Mouse (Mus musculus) forebrain, embryonic 11.5 days (tissue): ENCODE data around the gene Pds5a. TPM values are rescaled to one million over a fixed set of nuclear protein-coding genes. Genes with fewer than 3 reads are reported as not detected.
"Not testable (repeated sequence)": the region's sequence is repeated elsewhere in the genome, so short reads cannot be mapped to it uniquely, and the experiment has no call there.

ENCODE experiments used
- ATAC-seq: fragments of 200-750 bp; cut with Nextera tagmentation; replicated peaks from 2 replicates; pipeline ENCODE4 v1.8.0; 2017; ENCODE audit warnings: moderate TSS enrichment; ENCODE audit not compliant: low FRiP score
- DNase-seq: peaks from one replicate; pipeline ENCODE4 v3.0.0-alpha.2; 2017; ENCODE audit warnings: low spot score
- H3K27ac ChIP-seq: fragments of 300-500 bp; sonication (generic); 2 replicates; pipeline ENCODE4 v1.5.1; 2014; ENCODE audit warnings: low read depth, low read length
- H3K27me3 ChIP-seq: fragments of 300-500 bp; sonication (generic); 2 replicates; pipeline ENCODE4 v1.6.1; 2014; ENCODE audit warnings: mild to moderate bottlenecking, low read length, mixed read lengths; ENCODE audit not compliant: control insufficient read depth, insufficient read depth
- H3K36me3 ChIP-seq: fragments of 300-500 bp; sonication (generic); 2 replicates; pipeline ENCODE4 v1.6.1; 2014; ENCODE audit warnings: mild to moderate bottlenecking, low read length, moderate library complexity, mixed read lengths; ENCODE audit not compliant: control insufficient read depth, insufficient read depth
- H3K4me1 ChIP-seq: fragments of 300-500 bp; sonication (generic); replicated peaks from 2 replicates; pipeline ENCODE4 v1.6.1; 2014; ENCODE audit warnings: low read length, mixed read lengths; ENCODE audit not compliant: control insufficient read depth, insufficient read depth
- H3K4me2 ChIP-seq: fragments of 300-500 bp; sonication (generic); 2 replicates; pipeline ENCODE4 v1.6.1; 2014; ENCODE audit warnings: low read depth, mild to moderate bottlenecking, low read length, moderate library complexity, mixed read lengths; ENCODE audit not compliant: severe bottlenecking
- H3K4me3 ChIP-seq: fragments of 300-500 bp; sonication (generic); 2 replicates; pipeline ENCODE4 v1.5.1; 2014; ENCODE audit warnings: low read depth, low read length
- H3K9ac ChIP-seq: fragments of 300-500 bp; sonication (generic); 2 replicates; pipeline ENCODE4 v1.6.1; 2014; ENCODE audit warnings: low read length
- H3K9me3 ChIP-seq: fragments of 300-500 bp; sonication (generic); 2 replicates; pipeline ENCODE4 v1.6.1; 2016; ENCODE audit warnings: low read length, mixed read lengths; ENCODE audit not compliant: control insufficient read depth
- WGBS: fragments of 180-500 bp; shearing (Covaris S2); extraction: QIAGEN DNeasy Blood & Tissue Kit; methylation state at CpG from one replicate; pipeline ENCODE4 v1.1.7; 2014; 5-methylcytosine and 5-hydroxymethylcytosine counted together
- polyA plus RNA-seq: library from polyadenylated mRNA; unstranded; fragments of >200 nt; fragmentation: Nextera tagmentation; extraction: Ambion mirVana; gene quantifications from 2 replicates; pipeline ENCODE4 v1.2.1, GENCODE M21; 2014

The Pds5a gene
- polyA plus RNA-seq, 1 experiment from 2014 or later: 153 TPM

GRCm38 (mm10) chr5:65700102-65700501 lies 2.0 kb upstream of the Pds5a start:
- no peak overlapping the region for H3K27ac ChIP-seq
- no peak for DNase-seq
- H3K4me3 ChIP-seq: no peak overlapping the region
- no peaks in the 10 kb centered on the region for H3K9me3 ChIP-seq
- H3K9ac ChIP-seq: no peak overlapping the region
- H3K27me3 ChIP-seq: no peaks in the 10 kb centered on the region
- H3K4me2 ChIP-seq: no peak overlapping the region
- no peaks in the 10 kb centered on the region for H3K36me3 ChIP-seq
- WGBS: 85% methylated on average over 5 of the region's 5 CpGs
- ATAC-seq: no peak
- 0 out of 2 replicates have a peak, but pooled peaks cover 8% of the 10 kb centered on the region for H3K4me1 ChIP-seq

- H3K9me3 ChIP-seq: no peaks in the 10 kb centered on the region
- H3K4me2 ChIP-seq: peak overlapping the region; percentile 55; the same call in 1 of the 2 replicates
- H3K27ac ChIP-seq: peak overlapping the region; percentile 94
- 64% methylated on average over 10 of the region's 10 CpGs for WGBS
- H3K4me1 ChIP-seq: 0 out of 2 replicates have a peak, but pooled peaks cover 8% of the 10 kb centered on the region
- no peaks in the 10 kb centered on the region; the same call in 1 of the 2 replicates for H3K36me3 ChIP-seq
- no peak for ATAC-seq
- no peaks in the 10 kb centered on the region for H3K27me3 ChIP-seq
- DNase-seq: no peak
- no peak overlapping the region for H3K4me3 ChIP-seq
- H3K9ac ChIP-seq: peak overlapping the region; percentile 99
These were observed 1.1 kb upstream of the Pds5a start for GRCm38 (mm10) chr5:65699146-65699545.

GRCm38 (mm10) chr5:65698759-65699136 lies 675 bp upstream of the Pds5a start:
- H3K27ac ChIP-seq: peak overlapping the region; percentile 94
- ATAC-seq (no peak), DNase-seq (no peak)
- no peaks in the 10 kb centered on the region; the same call in 1 of the 2 replicates for H3K36me3 ChIP-seq
- peak overlapping the region; percentile 55 for H3K4me2 ChIP-seq
- no peaks in the 10 kb centered on the region for H3K9me3 ChIP-seq
- peak overlapping the region; percentile 99 for H3K9ac ChIP-seq
- H3K4me3 ChIP-seq: peak overlapping the region; percentile 99
- 0 out of 2 replicates have a peak, but pooled peaks cover 8% of the 10 kb centered on the region for H3K4me1 ChIP-seq
- WGBS: 20% methylated on average over 6 of the region's 6 CpGs
- H3K27me3 ChIP-seq: no peaks in the 10 kb centered on the region

GRCm38 (mm10) chr5:65697486-65697835 lies 612 bp downstream of the Pds5a start:
- H3K27me3 ChIP-seq: no peaks in the 10 kb centered on the region
- ATAC-seq: peak; percentile 73
- peak overlapping the region; percentile 77 for H3K4me2 ChIP-seq
- no peaks in the 10 kb centered on the region; the same call in 1 of the 2 replicates for H3K36me3 ChIP-seq
- 0% methylated on average over 25 of the region's 49 CpGs for WGBS
- H3K9ac ChIP-seq: peak overlapping the region; percentile 99
- H3K9me3 ChIP-seq: no peaks in the 10 kb centered on the region
- no peak for DNase-seq
- 0 out of 2 replicates have a peak, but pooled peaks cover 8% of the 10 kb centered on the region for H3K4me1 ChIP-seq
- H3K27ac ChIP-seq: peak overlapping the region; percentile 94
- peak overlapping the region; percentile 99 for H3K4me3 ChIP-seq

GRCm38 (mm10) chr5:65696821-65697485 lies 1.1 kb downstream of the Pds5a start:
- peak overlapping the region; percentile 77 for H3K4me2 ChIP-seq
- ATAC-seq: peak; percentile 28
- under 1% methylated on average over 48 of the region's 58 CpGs for WGBS

GRCm38 (mm10) chr5:65694076-65694475 lies 4.0 kb downstream of the Pds5a start:
- not testable (repeated sequence) for H3K27me3 ChIP-seq, H3K36me3 ChIP-seq, ATAC-seq, H3K27ac ChIP-seq, H3K9me3 ChIP-seq, H3K4me3 ChIP-seq, H3K4me2 ChIP-seq, H3K4me1 ChIP-seq, DNase-seq, H3K9ac ChIP-seq
- 93% methylated on average over 2 of the region's 3 CpGs for WGBS

More at GRCm38 (mm10) chr5:65696821-65697485, 1.1 kb downstream of the Pds5a start:
- H3K4me3 ChIP-seq: peak overlapping the region; percentile 99
- DNase-seq: peak; percentile 76
- H3K4me1 ChIP-seq: 0 out of 2 replicates have a peak, but pooled peaks cover 8% of the 10 kb centered on the region
- no peaks in the 10 kb centered on the region; the same call in 1 of the 2 replicates for H3K36me3 ChIP-seq
- peak overlapping the region; percentile 94 for H3K27ac ChIP-seq
- H3K9me3 ChIP-seq: no peaks in the 10 kb centered on the region
- H3K9ac ChIP-seq: peak overlapping the region; percentile 99
- H3K27me3 ChIP-seq: no peaks in the 10 kb centered on the region

GRCm38 (mm10) chr5:65693018-65693417 lies 5.1 kb downstream of the Pds5a start:
- Histone ChIP-seq H3K27ac (no peak overlapping the region), H3K4me2 (no peak overlapping the region), H3K4me3 (no peak overlapping the region), H3K9me3 (no peaks in the 10 kb centered on the region), H3K36me3 (no peaks in the 10 kb centered on the region; the same call in 1 of the 2 replicates), H3K9ac (no peak overlapping the region), H3K4me1 (0 out of 2 replicates have a peak, but pooled peaks cover 7% of the 10 kb centered on the region), H3K27me3 (no peaks in the 10 kb centered on the region)
- ATAC-seq: no peak
- no peak for DNase-seq

- 93% methylated on average over 3 of the region's 3 CpGs for WGBS
- DNase-seq (no peak), ATAC-seq (no peak)
- no peak overlapping the region for H3K4me2 ChIP-seq
- H3K27ac ChIP-seq: no peak overlapping the region
- H3K27me3 ChIP-seq: no peaks in the 10 kb centered on the region
- no peak overlapping the region for H3K9ac ChIP-seq
- no peak overlapping the region for H3K4me3 ChIP-seq
- no peaks in the 10 kb centered on the region; the same call in 1 of the 2 replicates for H3K36me3 ChIP-seq
- no peaks in the 10 kb centered on the region for H3K4me1 ChIP-seq
- H3K9me3 ChIP-seq: no peaks in the 10 kb centered on the region
These were observed 9.3 kb downstream of the Pds5a start for GRCm38 (mm10) chr5:65688806-65689205.

- Histone ChIP-seq H3K9me3 (no peaks in the 10 kb centered on the region), H3K36me3 (no peaks in the 10 kb centered on the region; the same call in 1 of the 2 replicates), H3K27me3 (no peaks in the 10 kb centered on the region), H3K4me3 (no peak overlapping the region), H3K4me2 (no peak overlapping the region), H3K4me1 (no peaks in the 10 kb centered on the region), H3K27ac (no peak overlapping the region), H3K9ac (no peak overlapping the region)
- WGBS: 87% methylated on average over 3 of the region's 3 CpGs
- DNase-seq (no peak), ATAC-seq (no peak)
These were observed 11.3 kb downstream of the Pds5a start for GRCm38 (mm10) chr5:65686806-65687205.
